Mouse (Mus musculus): Measurements from ENCODE around the gene Olfr1193. TPM values are rescaled to one million over a fixed set of nuclear protein-coding genes. Genes with fewer than 3 reads are reported as not detected.
"Not testable (repeated sequence)": the region's sequence is repeated elsewhere in the genome, so short reads cannot be mapped to it uniquely, and the experiment has no call there.

Gene Olfr1193
- not detected in 2 replicates for polyA plus RNA-seq (2014; fragmentation: Nextera tagmentation; extraction: Ambion mirVana)

- not testable (repeated sequence) for H3K4me3 ChIP-seq (ENCODE audit: low read depth, low read length); H3K4me2 ChIP-seq (ENCODE audit: low read depth); DNase-seq (ENCODE audit: low spot score); H3K9ac ChIP-seq (ENCODE audit: low read length); H3K4me1 ChIP-seq (ENCODE audit: control insufficient read depth, insufficient read depth, low read length); H3K27ac ChIP-seq (ENCODE audit: low read depth, low read length); H3K36me3 ChIP-seq (ENCODE audit: control insufficient read depth, insufficient read depth, low read length); H3K27me3 ChIP-seq (ENCODE audit: control insufficient read depth, insufficient read depth, low read length); ATAC-seq (ENCODE audit: insufficient read depth, low FRiP score, low TSS enrichment); H3K9me3 ChIP-seq (ENCODE audit: control insufficient read depth, low read length)
Measured at GRCm38 (mm10) chr2:88675328-88675727, at the start of gene Olfr1193. TSS of gene Olfr1193 (plus strand) at chr2:88675628.

- WGBS: 81% methylated on average over 1 of the region's 1 CpGs
- not testable (repeated sequence) for H3K36me3 ChIP-seq (ENCODE audit: control insufficient read depth, insufficient read depth, low read length); H3K4me1 ChIP-seq (ENCODE audit: control insufficient read depth, insufficient read depth, low read length); H3K9ac ChIP-seq (ENCODE audit: low read length); H3K9me3 ChIP-seq (ENCODE audit: control insufficient read depth, low read length); ATAC-seq (ENCODE audit: insufficient read depth, low FRiP score, low TSS enrichment); H3K27me3 ChIP-seq (ENCODE audit: control insufficient read depth, insufficient read depth, low read length); H3K27ac ChIP-seq (ENCODE audit: low read depth, low read length); H3K4me3 ChIP-seq (ENCODE audit: low read depth, low read length); H3K4me2 ChIP-seq (ENCODE audit: low read depth); DNase-seq (ENCODE audit: low spot score)
Measured at GRCm38 (mm10) chr2:88640242-88640641, 35.2 kb upstream of the Olfr1193 start, which contains the start of gene Olfr1191-ps1. TSS of gene Olfr1191-ps1 (plus strand) at chr2:88640542.

- Histone ChIP-seq H3K27me3 (ENCODE audit: control insufficient read depth, insufficient read depth, low read length) (no peaks in the 10 kb centered on the region), H3K27ac (ENCODE audit: low read depth, low read length) (no peak within 1 kb of the TSS), H3K4me3 (ENCODE audit: low read depth, low read length) (no peak within 1 kb of the TSS), H3K9me3 (ENCODE audit: control insufficient read depth, low read length) (no peaks in the 10 kb centered on the region), H3K36me3 (ENCODE audit: control insufficient read depth, insufficient read depth, low read length) (no peaks in the 10 kb centered on the region), H3K9ac (ENCODE audit: low read length) (no peak within 1 kb of the TSS), H3K4me1 (ENCODE audit: control insufficient read depth, insufficient read depth, low read length) (no peaks in the 10 kb centered on the region), H3K4me2 (ENCODE audit: low read depth) (no peak within 1 kb of the TSS)
- ATAC-seq (ENCODE audit: insufficient read depth, low FRiP score, low TSS enrichment) (no peak), DNase-seq (ENCODE audit: low spot score) (no peak)
- WGBS: 33% methylated on average over 1 of the region's 1 CpGs
Measured at GRCm38 (mm10) chr2:88648209-88648608, 27.2 kb upstream of the Olfr1193 start, which contains the start of gene Olfr1192-ps1. TSS of gene Olfr1192-ps1 (plus strand) at chr2:88648509.

- DNase-seq (ENCODE audit: low spot score) (no peak), ATAC-seq (ENCODE audit: insufficient read depth, low FRiP score, low TSS enrichment) (no peak)
- Histone ChIP-seq H3K27ac (ENCODE audit: low read depth, low read length) (no peak within 1 kb of the TSS), H3K27me3 (ENCODE audit: control insufficient read depth, insufficient read depth, low read length) (no peaks in the 10 kb centered on the region), H3K9ac (ENCODE audit: low read length) (no peak within 1 kb of the TSS), H3K4me3 (ENCODE audit: low read depth, low read length) (no peak within 1 kb of the TSS), H3K4me1 (ENCODE audit: control insufficient read depth, insufficient read depth, low read length) (no peaks in the 10 kb centered on the region), H3K4me2 (ENCODE audit: low read depth) (no peak within 1 kb of the TSS), H3K36me3 (ENCODE audit: control insufficient read depth, insufficient read depth, low read length) (no peaks in the 10 kb centered on the region), H3K9me3 (ENCODE audit: control insufficient read depth, low read length) (no peaks in the 10 kb centered on the region)
Measured at GRCm38 (mm10) chr2:88689087-88689486, 13.7 kb downstream of the Olfr1193 start, which contains the start of gene Olfr1195. TSS of gene Olfr1195 (minus strand) at chr2:88689187.

- no peaks in the 10 kb centered on the region for H3K9me3 ChIP-seq (ENCODE audit: control insufficient read depth, low read length)
- no peak for DNase-seq (ENCODE audit: low spot score)
- no peak within 1 kb of the TSS for H3K27ac ChIP-seq (ENCODE audit: low read depth, low read length)
- no peaks in the 10 kb centered on the region for H3K4me1 ChIP-seq (ENCODE audit: control insufficient read depth, insufficient read depth, low read length)
- H3K27me3 ChIP-seq (ENCODE audit: control insufficient read depth, insufficient read depth, low read length): no peaks in the 10 kb centered on the region
- H3K36me3 ChIP-seq (ENCODE audit: control insufficient read depth, insufficient read depth, low read length): no peaks in the 10 kb centered on the region
- no peak for ATAC-seq (ENCODE audit: insufficient read depth, low FRiP score, low TSS enrichment)
- WGBS: 88% methylated on average over 2 of the region's 2 CpGs
- no peak within 1 kb of the TSS for H3K4me3 ChIP-seq (ENCODE audit: low read depth, low read length)
- H3K4me2 ChIP-seq (ENCODE audit: low read depth): no peak within 1 kb of the TSS
- no peak within 1 kb of the TSS for H3K9ac ChIP-seq (ENCODE audit: low read length)
Measured at GRCm38 (mm10) chr2:88704497-88704896, 29.1 kb downstream of the Olfr1193 start, which contains the start of gene Olfr1196. TSS of gene Olfr1196 (minus strand) at chr2:88704597.

Other genes starting within 250 kb of the Olfr1193 start
- gene Olfr1181, start 249.5 kb upstream of the Olfr1193 start, polyA plus RNA-seq (2014; fragmentation: Nextera tagmentation; extraction: Ambion mirVana): not detected in 2 replicates
- gene Gm13757, start 226.5 kb upstream of the Olfr1193 start, polyA plus RNA-seq (2014; fragmentation: Nextera tagmentation; extraction: Ambion mirVana): not detected in 2 replicates
- not detected in 2 replicates for gene Olfr1183, start 220.8 kb upstream of the Olfr1193 start, polyA plus RNA-seq (2014; fragmentation: Nextera tagmentation; extraction: Ambion mirVana)
- gene Olfr1184, start 192.0 kb upstream of the Olfr1193 start, polyA plus RNA-seq (2014; fragmentation: Nextera tagmentation; extraction: Ambion mirVana): not detected in 2 replicates
- gene Olfr1185-ps1, start 182.3 kb upstream of the Olfr1193 start, polyA plus RNA-seq (2014; fragmentation: Nextera tagmentation; extraction: Ambion mirVana): not detected in 2 replicates
- not detected in 2 replicates for gene Olfr1186, start 157.1 kb upstream of the Olfr1193 start, polyA plus RNA-seq (2014; fragmentation: Nextera tagmentation; extraction: Ambion mirVana)
- gene Olfr1188, start 118.7 kb upstream of the Olfr1193 start, polyA plus RNA-seq (2014; fragmentation: Nextera tagmentation; extraction: Ambion mirVana): not detected in 2 replicates
- gene Olfr1189, start 89.2 kb upstream of the Olfr1193 start, polyA plus RNA-seq (2014; fragmentation: Nextera tagmentation; extraction: Ambion mirVana): not detected in 2 replicates
- gene Olfr1191-ps1, start 35.1 kb upstream of the Olfr1193 start, polyA plus RNA-seq (2014; fragmentation: Nextera tagmentation; extraction: Ambion mirVana): not detected in 2 replicates
- gene Olfr1192-ps1, start 27.1 kb upstream of the Olfr1193 start, polyA plus RNA-seq (2014; fragmentation: Nextera tagmentation; extraction: Ambion mirVana): not detected in 2 replicates
- gene Olfr1195, start 13.6 kb downstream of the Olfr1193 start, polyA plus RNA-seq (2014; fragmentation: Nextera tagmentation; extraction: Ambion mirVana): not detected in 2 replicates
- gene Olfr1196, start 29.0 kb downstream of the Olfr1193 start, polyA plus RNA-seq (2014; fragmentation: Nextera tagmentation; extraction: Ambion mirVana): not detected in 2 replicates
- gene Olfr1197, start 56.7 kb downstream of the Olfr1193 start, polyA plus RNA-seq (2014; fragmentation: Nextera tagmentation; extraction: Ambion mirVana): not detected in 2 replicates
- not detected in 2 replicates for gene Olfr1198, start 75.7 kb downstream of the Olfr1193 start, polyA plus RNA-seq (2014; fragmentation: Nextera tagmentation; extraction: Ambion mirVana)
- gene Olfr1199, start 84.8 kb downstream of the Olfr1193 start, polyA plus RNA-seq (2014; fragmentation: Nextera tagmentation; extraction: Ambion mirVana): not detected in 2 replicates
- gene Olfr1200, start 94.9 kb downstream of the Olfr1193 start, polyA plus RNA-seq (2014; fragmentation: Nextera tagmentation; extraction: Ambion mirVana): not detected in 2 replicates
- not detected in 2 replicates for gene Olfr1201, start 117.4 kb downstream of the Olfr1193 start, polyA plus RNA-seq (2014; fragmentation: Nextera tagmentation; extraction: Ambion mirVana)
- gene Olfr1202, start 138.9 kb downstream of the Olfr1193 start, polyA plus RNA-seq (2014; fragmentation: Nextera tagmentation; extraction: Ambion mirVana): not detected in 2 replicates
- gene Olfr1205, start 154.1 kb downstream of the Olfr1193 start, polyA plus RNA-seq (2014; fragmentation: Nextera tagmentation; extraction: Ambion mirVana): not detected in 2 replicates
- not detected in 2 replicates for gene Olfr1204, start 173.7 kb downstream of the Olfr1193 start, polyA plus RNA-seq (2014; fragmentation: Nextera tagmentation; extraction: Ambion mirVana)
- gene Olfr1206, start 187.6 kb downstream of the Olfr1193 start, polyA plus RNA-seq (2014; fragmentation: Nextera tagmentation; extraction: Ambion mirVana): not detected in 2 replicates
- gene Olfr1208, start 226.7 kb downstream of the Olfr1193 start, polyA plus RNA-seq (2014; fragmentation: Nextera tagmentation; extraction: Ambion mirVana): not detected in 2 replicates
- not detected in 2 replicates for gene Olfr1209, start 239.5 kb downstream of the Olfr1193 start, polyA plus RNA-seq (2014; fragmentation: Nextera tagmentation; extraction: Ambion mirVana)

Measured in neural tube, embryonic 11.5 days (tissue).